Mouse (Mus musculus): ENCODE measurements at regions not wholly inside any gene's neighbourhood (a gene's known extent, or its start where the extent isn't known, plus 50 kb on each side); places are given as distances from the start of the nearest gene placed in this dataset.

DNA sequence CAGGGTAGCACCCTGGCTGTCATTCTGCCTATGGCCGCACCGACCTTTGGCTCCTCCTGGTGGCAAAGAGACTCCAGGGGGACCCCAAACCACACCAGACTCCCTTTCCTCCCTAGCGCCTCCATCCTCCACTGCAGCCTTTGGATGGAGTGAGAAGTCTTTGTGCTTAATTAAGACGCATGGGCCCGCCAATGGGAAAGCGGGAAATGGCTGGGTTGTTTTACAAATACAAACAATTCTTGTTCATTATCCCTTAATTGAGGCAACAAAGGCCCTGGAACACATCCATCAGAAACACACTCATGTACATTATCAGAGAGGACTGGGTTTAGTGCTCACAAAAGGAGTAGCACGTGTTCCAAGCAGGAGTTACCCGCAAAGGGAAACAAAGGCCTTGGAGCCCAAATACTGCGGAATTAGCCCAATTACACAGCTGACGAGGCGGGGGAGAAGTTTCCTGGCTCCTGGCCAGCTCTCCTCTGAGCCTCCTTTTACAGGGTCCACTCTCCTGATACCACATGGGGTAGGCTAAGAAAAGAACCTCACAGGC, 122.1 kb downstream of the Tpra1 start:
- Histone ChIP-seq H3K4me1 (ENCODE audit: control insufficient read depth in 1 of 2, insufficient read depth in 2 of 2) (0 out of 4 replicates have a peak, but pooled peaks cover 0 to 4% of the 10 kb centered on the region in 2 experiments), H3K79me2 (replicated peaks; ENCODE audit: control insufficient read depth, extremely low read depth, insufficient read depth, poor library complexity, severe bottlenecking) (no peaks in the 10 kb centered on the region), H3K9me3 (replicated peaks; ENCODE audit: low read length) (no peaks in the 10 kb centered on the region), H3K27ac (ENCODE audit: insufficient read depth, low read depth) (no peak overlapping the region), H3K4me2 (ENCODE audit: insufficient read depth, low read depth, poor library complexity, severe bottlenecking) (no peak overlapping the region), H3K36me3 (replicated peaks in 1 of 2; ENCODE audit: control insufficient read depth in 1 of 2, insufficient read depth in 1 of 2, low read length in 1 of 2) (no peaks in the 10 kb centered on the region), H3K27me3 (replicated peaks) (peaks cover 18% of the 10 kb centered on the region), H3K4me3 (replicated peaks in 1 of 3; ENCODE audit: low read depth in 2 of 3, low read length in 2 of 3, poor library complexity in 1 of 3) (no peak overlapping the region), H3K9ac (ENCODE audit: insufficient read depth, low read depth) (no peak overlapping the region)
- dilution Hi-C loops (cut with MboI; ENCODE audit: extremely low pct_ligation_motif_present, extremely low pct_unique_long_range_greater_than_20kb, low sequenced_read_pairs) = no loop called here
- in situ Hi-C loops (cut with MboI; ENCODE audit: low pct_ligation_motif_present, low pct_unique_long_range_greater_than_20kb, low sequenced_read_pairs) = no loop called here
- TF ChIP-seq ZMIZ1 (IDR thresholded peaks at IDR 0.05; ENCODE audit: low read depth, low read length) (no peak), SMC3 (IDR thresholded peaks at IDR 0.05; ENCODE audit: low read depth, low read length) (peak; percentile 76), RCOR1 (conservative IDR thresholded peaks at IDR 0.05; ENCODE audit: low read depth, low read length) (no peak), RAD21 (IDR thresholded peaks at IDR 0.05; ENCODE audit: low read depth, low read length) (peak; percentile 47), CTCF (conservative IDR thresholded peaks at IDR 0.05 in 1 of 2, IDR thresholded peaks at IDR 0.05 in 1 of 2; ENCODE audit: low read depth in 2 of 2, low read length in 2 of 2) (peak in 1 of 2 experiments; percentile 66; a peak in 2 of 4 replicates)
- no peak for DNase-seq (ENCODE audit: extremely low read depth)

DNA sequence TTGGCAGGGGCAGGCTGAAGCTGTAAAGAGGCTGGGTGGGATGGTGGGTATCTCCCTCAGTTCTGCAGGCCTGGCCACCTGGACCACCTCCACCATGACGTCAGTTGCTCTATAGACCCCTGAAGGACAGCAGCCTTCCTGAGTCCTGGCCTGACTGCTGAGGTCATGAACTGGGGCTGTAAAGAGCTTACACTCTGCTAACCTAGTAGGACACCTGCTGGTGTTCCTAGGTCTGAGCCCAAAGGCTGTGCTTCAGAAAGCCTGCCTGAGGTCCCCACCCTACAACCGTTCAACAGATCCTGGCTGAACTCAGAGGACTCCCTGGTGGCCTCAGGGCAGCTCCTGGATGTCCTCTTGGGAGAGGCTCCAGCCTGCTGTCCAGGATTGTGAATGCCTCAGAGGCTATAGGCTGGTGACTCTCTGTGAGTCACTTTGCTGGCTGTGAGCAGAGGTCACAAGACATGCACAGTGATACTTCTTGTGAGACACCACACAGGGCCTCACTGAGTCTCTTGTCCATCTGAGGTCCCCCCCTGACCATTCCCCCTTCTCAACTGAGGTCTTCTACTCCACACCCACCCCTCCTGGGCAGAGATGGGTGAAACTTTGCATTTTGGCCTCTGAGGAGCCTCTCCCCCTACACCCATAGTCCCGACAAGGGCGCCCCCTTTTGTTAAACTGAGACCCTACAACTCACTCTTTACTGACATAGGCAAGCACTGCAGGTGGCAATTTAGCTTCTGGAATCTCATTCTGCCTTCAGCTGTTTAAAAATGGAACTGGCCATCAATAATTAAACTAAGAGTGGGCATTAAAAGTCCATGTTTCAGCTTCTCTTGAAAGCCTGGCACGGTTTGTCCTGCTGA, 131.6 kb downstream of the Tpra1 start:
- H3K27me3 ChIP-seq (replicated peaks) = peaks cover 44% of the 10 kb centered on the region
- no peak overlapping the region for H3K4me3 ChIP-seq (replicated peaks in 1 of 3; ENCODE audit: low read depth in 2 of 3, low read length in 2 of 3, poor library complexity in 1 of 3)

More for the DNA sequence above, 131.6 kb downstream of the Tpra1 start:
- H3K27ac ChIP-seq (ENCODE audit: insufficient read depth, low read depth) = no peak overlapping the region
- TF ChIP-seq MYC (IDR thresholded peaks at IDR 0.05; ENCODE audit: low read depth, low read length) (no peak), MAZ (IDR thresholded peaks at IDR 0.05; ENCODE audit: low read depth, low read length) (no peak), CTCF (conservative IDR thresholded peaks at IDR 0.05 in 1 of 2, IDR thresholded peaks at IDR 0.05 in 1 of 2; ENCODE audit: low read depth in 2 of 2, low read length in 2 of 2) (peak; percentile 21 to 64; a peak in 2 of 4 replicates), HCFC1 (IDR thresholded peaks at IDR 0.05; ENCODE audit: low read depth, low read length) (no peak), RAD21 (IDR thresholded peaks at IDR 0.05; ENCODE audit: low read depth, low read length) (peak; percentile 54), NELFE (IDR thresholded peaks at IDR 0.05; ENCODE audit: low read depth, low read length) (no peak), ETS1 (conservative IDR thresholded peaks at IDR 0.05; ENCODE audit: low read depth, low read length) (no peak), SMC3 (IDR thresholded peaks at IDR 0.05; ENCODE audit: low read depth, low read length) (peak; percentile 60), ZMIZ1 (IDR thresholded peaks at IDR 0.05; ENCODE audit: low read depth, low read length) (no peak), IRF4 (IDR thresholded peaks at IDR 0.05; ENCODE audit: low read depth, low read length) (no peak), USF1 (IDR thresholded peaks at IDR 0.05; ENCODE audit: low read depth, low read length) (no peak), MAFK (IDR thresholded peaks at IDR 0.05; ENCODE audit: insufficient replicate concordance, low read length) (no peak), MEF2A (IDR thresholded peaks at IDR 0.05; ENCODE audit: borderline replicate concordance, low read depth, low read length) (no peak), MAX (IDR thresholded peaks at IDR 0.05; ENCODE audit: low read length) (no peak), JUND (conservative IDR thresholded peaks at IDR 0.05; ENCODE audit: low read depth, low read length) (no peak), POLR2AphosphoS2 (IDR thresholded peaks at IDR 0.05; ENCODE audit: low read depth, low read length) (no peak), GABPA (IDR thresholded peaks at IDR 0.05; ENCODE audit: insufficient replicate concordance, low read depth, low read length) (no peak), UBTF (IDR thresholded peaks at IDR 0.05; ENCODE audit: low read depth, low read length) (no peak), POLR2A (IDR thresholded peaks at IDR 0.05; ENCODE audit: low read depth, low read length) (no peak)
- dilution Hi-C loops (cut with MboI; ENCODE audit: extremely low pct_ligation_motif_present, extremely low pct_unique_long_range_greater_than_20kb, low sequenced_read_pairs) = no loop called here
- H3K4me1 ChIP-seq (ENCODE audit: control insufficient read depth in 1 of 2, insufficient read depth in 2 of 2) = peaks cover 0 to 14% of the 10 kb centered on the region in 2 experiments; a peak in 2 of 4 replicates
- no peaks in the 10 kb centered on the region for H3K79me2 ChIP-seq (replicated peaks; ENCODE audit: control insufficient read depth, extremely low read depth, insufficient read depth, poor library complexity, severe bottlenecking)
- in situ Hi-C loops (cut with MboI; ENCODE audit: low pct_ligation_motif_present, low pct_unique_long_range_greater_than_20kb, low sequenced_read_pairs) = no loop called here
- H3K4me2 ChIP-seq (ENCODE audit: insufficient read depth, low read depth, poor library complexity, severe bottlenecking) = no peak overlapping the region
- no peak for DNase-seq (ENCODE audit: extremely low read depth)
- H3K36me3 ChIP-seq (replicated peaks in 1 of 2; ENCODE audit: control insufficient read depth in 1 of 2, insufficient read depth in 1 of 2, low read length in 1 of 2) = no peaks in the 10 kb centered on the region
- H3K9ac ChIP-seq (ENCODE audit: insufficient read depth, low read depth) = no peak overlapping the region
- H3K9me3 ChIP-seq (replicated peaks; ENCODE audit: low read length) = no peaks in the 10 kb centered on the region

All from CH12.LX (cell line).